Mouse (Mus musculus): ENCODE measurements around the gene Cxcl2. TPM values are rescaled to one million over a fixed set of nuclear protein-coding genes. Genes with fewer than 3 reads are reported as not detected.

Cxcl2 gene
- polyA plus RNA-seq, 1 experiment, result 1.2 TPM

GRCm38 (mm10) chr5:90951475-90951874, 47.8 kb downstream of the Cxcl2 start:
- no peaks in the 10 kb centered on the region for H3K27me3 ChIP-seq (ENCODE audit: control insufficient read depth, insufficient read depth, low read length)
- 15% methylated on average over 2 of the region's 2 CpGs for WGBS
- no peak overlapping the region for H3K27ac ChIP-seq (ENCODE audit: insufficient read depth, low read depth, low read length)
- no peak overlapping the region for H3K4me3 ChIP-seq (ENCODE audit: low read depth, low read length)
- no peaks in the 10 kb centered on the region for H3K4me1 ChIP-seq (ENCODE audit: control insufficient read depth, insufficient read depth, insufficient read length, low read length)
- H3K36me3 ChIP-seq (ENCODE audit: control insufficient read depth, insufficient read depth, low read length), result no peaks in the 10 kb centered on the region
- TF ChIP-seq POLR2A (IDR thresholded peaks at IDR 0.05; ENCODE audit: low read depth, low read length), result no peak
- TF ChIP-seq CTCF (IDR thresholded peaks at IDR 0.05; ENCODE audit: extremely low read depth, insufficient read length, insufficient replicate concordance, low read depth, low read length), result no peak

DNA sequence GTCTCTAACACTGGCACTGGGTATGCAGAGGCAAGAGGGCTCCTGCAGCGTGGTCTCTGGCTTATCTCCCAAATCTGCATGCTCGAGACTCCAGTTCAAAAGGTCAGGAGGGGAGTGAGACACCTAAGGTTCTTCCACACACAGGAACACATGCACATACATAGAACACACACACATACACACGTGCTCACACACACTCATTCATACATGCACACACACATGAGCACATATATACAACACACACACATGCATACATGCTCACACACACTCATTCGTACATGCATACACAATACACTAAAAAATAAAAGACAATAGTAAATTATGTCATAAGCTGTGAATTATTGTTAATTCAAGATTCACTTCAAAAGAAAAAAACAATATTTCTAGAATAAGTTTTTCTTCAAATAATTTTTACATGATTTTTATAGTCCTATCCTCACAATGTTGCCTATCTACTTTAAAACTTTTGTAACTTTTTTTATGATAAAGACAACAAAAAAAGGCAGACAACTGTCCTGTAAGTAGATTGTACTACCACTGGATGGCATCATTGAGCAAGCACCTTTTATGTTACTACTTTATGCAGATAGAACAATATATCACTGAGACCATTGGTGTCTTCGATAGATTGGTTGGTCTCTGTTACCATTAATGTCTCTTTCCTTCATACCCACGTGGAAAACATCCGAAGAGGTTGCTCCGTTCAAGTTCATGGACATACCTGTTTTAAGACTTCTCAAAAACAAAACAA, 49.2 kb downstream of the Cxcl2 start:
- Histone ChIP-seq H3K27ac (ENCODE audit: insufficient read depth, low read depth, low read length) (no peak overlapping the region), H3K4me3 (ENCODE audit: low read depth, low read length) (no peak overlapping the region), H3K4me1 (ENCODE audit: control insufficient read depth, insufficient read depth, insufficient read length, low read length) (no peaks in the 10 kb centered on the region), H3K36me3 (ENCODE audit: control insufficient read depth, insufficient read depth, low read length) (no peaks in the 10 kb centered on the region), H3K27me3 (ENCODE audit: control insufficient read depth, insufficient read depth, low read length) (no peaks in the 10 kb centered on the region)
- WGBS, result 78% methylated on average over 8 of the region's 8 CpGs
- no peak for TF ChIP-seq CTCF (IDR thresholded peaks at IDR 0.05; ENCODE audit: extremely low read depth, insufficient read length, insufficient replicate concordance, low read depth, low read length)
- TF ChIP-seq POLR2A (IDR thresholded peaks at IDR 0.05; ENCODE audit: low read depth, low read length), result no peak

Other genes with a start within 250 kb of the Cxcl2 start
- 0.20 and 1.3 TPM in 2 replicates for gene Cxcl5, start 144.5 kb upstream of the Cxcl2 start, polyA plus RNA-seq (2012; rRNA removed)
- gene Ppbp, start 135.4 kb upstream of the Cxcl2 start, polyA plus RNA-seq (2012; rRNA removed), result 0.11 and 0.18 TPM in 2 replicates
- 7.8 and 7.9 TPM in 2 replicates for gene Pf4, start 131.4 kb upstream of the Cxcl2 start, polyA plus RNA-seq (2012; rRNA removed)
- gene Cxcl3, start 117.8 kb upstream of the Cxcl2 start, polyA plus RNA-seq (2012; rRNA removed), result 0.39 and 2.9 TPM in 2 replicates
- gene Cxcl15, start 109.3 kb upstream of the Cxcl2 start, polyA plus RNA-seq (2012; rRNA removed), result 0.08 TPM in 1 of 2 replicates, not detected in the other
- gene Cxcl1, start 12.6 kb upstream of the Cxcl2 start, polyA plus RNA-seq (2012; rRNA removed), result 1.3 and 2.8 TPM in 2 replicates
- gene Mthfd2l, start 27.2 kb downstream of the Cxcl2 start, polyA plus RNA-seq (2012; rRNA removed), result 17.1 and 39.5 TPM in 2 replicates
- not detected in 2 replicates for gene Epgn, start 123.6 kb downstream of the Cxcl2 start, polyA plus RNA-seq (2012; rRNA removed)
- gene Ereg, start 170.8 kb downstream of the Cxcl2 start, polyA plus RNA-seq (2012; rRNA removed), result 0.90 and 1.8 TPM in 2 replicates
- 12.1 and 23.0 TPM in 2 replicates for gene Areg, start 235.7 kb downstream of the Cxcl2 start, polyA plus RNA-seq (2012; rRNA removed)

Data from small intestine, adult 2 months (tissue).